Mouse (Mus musculus): Measurements from ENCODE around the gene Rhbdd1. TPM values are rescaled to one million over a fixed set of nuclear protein-coding genes. Genes with fewer than 3 reads are reported as not detected.
A peak's percentile ranks its signal among the peaks of the same experiment; 100 is the strongest.

Gene Rhbdd1
- polyA plus RNA-seq, 1 experiment from 2014 or later: 7.6 TPM

DNA sequence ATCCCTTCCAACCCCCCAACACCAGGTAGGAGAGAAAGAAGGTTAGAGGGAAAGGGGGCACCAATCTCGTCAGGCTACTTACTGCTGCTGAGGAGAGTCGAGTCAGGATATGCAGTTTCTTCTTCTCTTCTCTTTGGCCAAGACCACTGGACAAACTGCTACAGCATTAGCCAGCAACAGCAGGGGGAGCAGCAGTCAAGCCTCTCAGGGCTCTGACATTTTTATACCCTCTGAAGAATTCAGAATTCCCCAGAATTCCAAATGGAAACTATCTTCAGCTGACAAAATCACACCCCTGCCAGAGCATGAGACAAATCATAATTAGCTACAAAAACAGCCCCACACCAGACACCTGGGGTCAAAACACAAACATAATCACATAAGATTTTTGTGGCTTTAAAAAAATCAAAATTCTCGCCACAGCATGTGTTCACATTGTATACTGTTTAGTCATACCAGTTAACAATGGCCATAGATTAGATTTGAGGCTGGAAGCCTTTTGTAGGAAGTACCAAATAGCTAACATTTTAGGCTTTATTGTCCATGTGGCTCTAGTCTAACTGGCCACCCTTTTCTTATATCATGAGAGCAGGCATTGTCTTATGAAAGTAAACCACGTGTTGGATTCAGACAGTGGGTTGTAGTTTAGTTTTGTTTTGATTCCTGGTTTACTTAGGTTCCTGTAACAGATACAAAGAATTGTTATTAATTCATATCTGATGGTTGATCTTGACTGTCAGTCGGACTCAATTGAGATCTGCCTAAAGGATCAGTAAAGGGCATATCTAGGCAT lies 55.6 kb downstream of the Rhbdd1 start:
- no peak for ATAC-seq (ENCODE audit: insufficient number of reproducible peaks, insufficient read depth, low FRiP score, low TSS enrichment)
- no peak overlapping the region for H3K27ac ChIP-seq
- H3K9me3 ChIP-seq: no peaks in the 10 kb centered on the region
- H3K4me3 ChIP-seq: no peak overlapping the region
- H3K9ac ChIP-seq: no peak overlapping the region
- 73% methylated on average over 5 of the region's 5 CpGs for WGBS
- no peaks in the 10 kb centered on the region for H3K27me3 ChIP-seq
- H3K36me3 ChIP-seq: no peaks in the 10 kb centered on the region
- peaks cover 8% of the 10 kb centered on the region; the same call in 1 of the 2 replicates for H3K4me1 ChIP-seq
- H3K4me2 ChIP-seq (replicated peaks): no peak overlapping the region

GRCm38 (mm10) chr1:82373924-82374323 lies 57.7 kb downstream of the Rhbdd1 start:
- Histone ChIP-seq H3K4me3 (no peak overlapping the region), H3K36me3 (no peaks in the 10 kb centered on the region), H3K4me2 (replicated peaks) (no peak overlapping the region), H3K9ac (no peak overlapping the region), H3K27ac (no peak overlapping the region), H3K27me3 (no peaks in the 10 kb centered on the region), H3K4me1 (peaks cover 8% of the 10 kb centered on the region; the same call in 1 of the 2 replicates), H3K9me3 (no peaks in the 10 kb centered on the region)
- no peak for ATAC-seq (ENCODE audit: insufficient number of reproducible peaks, insufficient read depth, low FRiP score, low TSS enrichment)
- WGBS: 96% methylated on average over 8 of the region's 8 CpGs

DNA sequence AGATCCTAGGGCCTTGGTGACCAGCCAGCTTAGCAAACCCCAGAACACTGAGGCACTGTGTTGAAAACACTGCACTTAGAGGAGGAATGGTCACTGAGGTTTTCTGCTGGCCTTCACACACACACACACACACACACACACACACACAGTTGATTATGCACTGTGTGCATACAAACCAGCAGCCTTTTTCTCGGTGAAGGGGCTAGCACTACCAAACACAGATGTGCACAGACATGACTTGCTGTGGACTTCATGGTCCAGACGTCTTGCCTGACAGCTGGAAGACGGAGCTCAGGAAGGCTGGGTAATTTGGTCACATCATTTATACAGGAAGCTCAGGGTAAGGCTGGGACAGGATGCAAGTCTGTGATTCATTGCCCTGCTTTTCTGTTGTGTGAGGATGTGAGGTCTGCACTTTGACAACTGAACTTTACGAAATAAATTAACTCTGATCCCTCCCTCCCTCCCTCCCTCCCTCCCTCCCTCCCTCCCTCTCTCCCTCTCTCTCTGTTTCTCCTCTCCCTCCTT lies 58.6 kb downstream of the Rhbdd1 start:
- 0 out of 2 replicates have a peak, but pooled peaks have one; percentile 67 for ATAC-seq (ENCODE audit: insufficient number of reproducible peaks, insufficient read depth, low FRiP score, low TSS enrichment)
- Histone ChIP-seq H3K4me3 (no peak overlapping the region), H3K4me1 (peaks cover 8% of the 10 kb centered on the region; the same call in 1 of the 2 replicates), H3K9me3 (no peaks in the 10 kb centered on the region), H3K27me3 (no peaks in the 10 kb centered on the region), H3K27ac (peak overlapping the region; percentile 69), H3K9ac (no peak overlapping the region), H3K4me2 (replicated peaks) (no peak overlapping the region), H3K36me3 (no peaks in the 10 kb centered on the region)
- WGBS: 14% methylated on average over 4 of the region's 4 CpGs

- Histone ChIP-seq H3K9me3 (no peaks in the 10 kb centered on the region), H3K4me1 (peaks cover 8% of the 10 kb centered on the region; the same call in 1 of the 2 replicates), H3K27me3 (no peaks in the 10 kb centered on the region), H3K4me2 (replicated peaks) (no peak overlapping the region), H3K27ac (peak overlapping the region; percentile 69; the same call in 1 of the 2 replicates), H3K9ac (no peak overlapping the region), H3K36me3 (no peaks in the 10 kb centered on the region), H3K4me3 (no peak overlapping the region)
- ATAC-seq (ENCODE audit: insufficient number of reproducible peaks, insufficient read depth, low FRiP score, low TSS enrichment): no peak
- WGBS: 21% methylated on average over 3 of the region's 3 CpGs
Measured at GRCm38 (mm10) chr1:82375452-82375851, 59.2 kb downstream of the Rhbdd1 start.

GRCm38 (mm10) chr1:82381946-82382345 lies 65.7 kb downstream of the Rhbdd1 start:
- 57% methylated on average over 4 of the region's 4 CpGs for WGBS
- Histone ChIP-seq H3K36me3 (no peaks in the 10 kb centered on the region), H3K9me3 (no peaks in the 10 kb centered on the region), H3K4me3 (no peak overlapping the region), H3K4me1 (peaks cover 3% of the 10 kb centered on the region), H3K9ac (no peak overlapping the region), H3K4me2 (replicated peaks) (no peak overlapping the region), H3K27me3 (no peaks in the 10 kb centered on the region), H3K27ac (no peak overlapping the region)
- no peak for ATAC-seq (ENCODE audit: insufficient number of reproducible peaks, insufficient read depth, low FRiP score, low TSS enrichment)

GRCm38 (mm10) chr1:82384106-82384505 lies 67.9 kb downstream of the Rhbdd1 start:
- WGBS: 87% methylated on average over 2 of the region's 2 CpGs
- peaks cover 3% of the 10 kb centered on the region for H3K4me1 ChIP-seq
- no peaks in the 10 kb centered on the region for H3K9me3 ChIP-seq
- H3K9ac ChIP-seq: no peak overlapping the region
- no peak for ATAC-seq (ENCODE audit: insufficient number of reproducible peaks, insufficient read depth, low FRiP score, low TSS enrichment)
- H3K36me3 ChIP-seq: no peaks in the 10 kb centered on the region
- H3K27ac ChIP-seq: no peak overlapping the region
- no peak overlapping the region for H3K4me3 ChIP-seq
- H3K4me2 ChIP-seq (replicated peaks): no peak overlapping the region
- no peaks in the 10 kb centered on the region for H3K27me3 ChIP-seq

DNA sequence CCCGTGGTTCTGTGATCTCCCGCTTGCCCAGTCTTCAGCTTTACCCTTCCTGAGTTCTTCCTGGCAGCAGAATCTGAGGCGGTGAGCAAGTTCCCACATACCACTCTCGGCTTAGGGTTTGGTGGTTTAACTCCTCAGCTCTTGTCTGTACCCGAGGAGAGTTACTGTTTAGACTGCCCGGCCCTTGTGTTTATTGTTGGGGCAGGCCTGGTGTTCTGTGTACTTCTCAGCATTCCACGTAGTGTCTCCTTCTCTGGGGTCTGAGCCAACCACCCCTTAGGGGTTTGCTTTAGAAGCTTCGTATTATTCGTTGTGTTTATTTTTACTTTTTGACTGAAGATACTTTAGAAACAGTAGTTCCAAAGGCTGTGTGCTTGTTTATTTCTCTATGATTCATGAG lies 68.8 kb downstream of the Rhbdd1 start:
- Histone ChIP-seq H3K4me2 (replicated peaks) (no peak overlapping the region), H3K27me3 (no peaks in the 10 kb centered on the region), H3K4me1 (peaks cover 3% of the 10 kb centered on the region), H3K27ac (no peak overlapping the region), H3K36me3 (no peaks in the 10 kb centered on the region), H3K9me3 (no peaks in the 10 kb centered on the region), H3K9ac (no peak overlapping the region), H3K4me3 (no peak overlapping the region)
- ATAC-seq (ENCODE audit: insufficient number of reproducible peaks, insufficient read depth, low FRiP score, low TSS enrichment): no peak
- 44% methylated on average over 9 of the region's 9 CpGs for WGBS

DNA sequence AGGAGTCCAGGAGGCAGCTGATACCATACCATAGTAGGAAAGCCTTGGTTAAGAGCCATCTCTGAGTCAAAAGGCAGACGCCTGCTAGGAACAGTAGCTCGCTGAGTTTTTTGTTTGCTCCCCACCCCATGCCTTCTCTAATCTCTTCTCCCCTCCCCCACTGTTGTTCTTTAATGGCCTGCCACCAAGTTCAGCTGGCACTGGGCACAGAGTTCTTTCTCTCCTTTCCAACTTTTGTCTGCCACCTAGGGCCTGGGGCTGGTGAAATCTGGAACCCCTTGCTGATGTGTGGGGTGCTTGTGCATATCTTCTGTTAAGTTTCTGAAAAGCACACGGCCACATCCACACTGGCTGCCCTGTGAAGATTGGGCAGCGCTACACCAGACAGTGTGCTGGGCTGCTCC lies 69.6 kb downstream of the Rhbdd1 start:
- Histone ChIP-seq H3K4me2 (replicated peaks) (no peak overlapping the region), H3K27ac (no peak overlapping the region), H3K36me3 (no peaks in the 10 kb centered on the region), H3K27me3 (no peaks in the 10 kb centered on the region), H3K9ac (no peak overlapping the region), H3K4me3 (no peak overlapping the region), H3K9me3 (no peaks in the 10 kb centered on the region), H3K4me1 (peaks cover 3% of the 10 kb centered on the region)
- no peak for ATAC-seq (ENCODE audit: insufficient number of reproducible peaks, insufficient read depth, low FRiP score, low TSS enrichment)
- 49% methylated on average over 4 of the region's 4 CpGs for WGBS

DNA sequence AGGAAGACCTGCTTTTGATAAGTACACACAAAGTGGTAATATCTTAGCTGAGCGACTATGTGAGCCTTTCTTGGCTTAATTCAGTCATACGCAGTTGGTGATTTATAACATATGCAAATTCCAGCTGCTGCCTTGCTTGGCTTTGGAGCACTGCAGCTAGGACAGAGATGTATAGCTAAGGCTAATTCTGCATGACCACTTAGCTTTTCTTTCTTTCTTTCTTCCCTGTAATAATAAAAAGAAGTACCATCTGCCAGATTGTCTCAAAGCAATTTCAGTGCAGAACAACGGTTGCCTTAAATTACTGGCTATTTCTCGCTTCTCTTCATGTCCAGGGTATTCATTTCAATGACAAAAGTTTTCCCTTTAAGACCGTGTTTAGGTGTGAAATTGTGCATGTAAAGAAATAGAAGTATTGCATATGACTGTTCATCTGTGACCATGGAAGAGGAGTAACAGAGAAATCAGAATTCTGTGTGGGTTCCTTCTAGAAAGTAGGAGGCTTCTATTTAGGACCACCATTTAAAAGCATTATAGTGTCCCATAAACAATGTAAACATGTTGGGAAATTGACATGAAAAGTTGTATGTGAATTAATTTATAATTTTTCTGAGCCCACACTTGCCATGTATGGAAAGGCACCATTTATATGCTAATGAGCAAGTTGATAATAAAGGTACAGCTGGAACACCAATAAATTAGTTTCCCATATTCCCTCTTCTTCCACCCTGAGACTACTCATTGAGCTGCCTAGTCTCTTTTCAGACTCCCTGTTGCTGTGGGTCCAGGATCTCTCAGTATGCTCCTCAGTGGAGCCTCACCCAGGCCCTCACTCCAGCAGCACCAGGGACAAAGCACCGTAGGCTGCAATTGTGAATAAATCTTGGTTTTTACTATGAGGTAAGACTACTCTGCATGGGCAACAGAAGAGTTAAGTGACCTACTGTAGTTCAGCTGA lies 70.8 kb downstream of the Rhbdd1 start:
- ATAC-seq (ENCODE audit: insufficient number of reproducible peaks, insufficient read depth, low FRiP score, low TSS enrichment): no peak

GRCm38 (mm10) chr1:82389371-82389770 lies 73.1 kb downstream of the Rhbdd1 start:
- Histone ChIP-seq H3K4me2 (replicated peaks) (no peak overlapping the region), H3K4me3 (no peak overlapping the region), H3K4me1 (peaks cover 3% of the 10 kb centered on the region), H3K9me3 (no peaks in the 10 kb centered on the region), H3K9ac (no peak overlapping the region), H3K27me3 (no peaks in the 10 kb centered on the region), H3K36me3 (no peaks in the 10 kb centered on the region), H3K27ac (no peak overlapping the region)
- 83% methylated on average over 7 of the region's 7 CpGs for WGBS
- no peak for ATAC-seq (ENCODE audit: insufficient number of reproducible peaks, insufficient read depth, low FRiP score, low TSS enrichment)

More for the DNA sequence above, 70.8 kb downstream of the Rhbdd1 start:
- Histone ChIP-seq H3K36me3 (no peaks in the 10 kb centered on the region), H3K4me1 (peaks cover 3% of the 10 kb centered on the region), H3K27me3 (no peaks in the 10 kb centered on the region), H3K4me2 (replicated peaks) (no peak overlapping the region), H3K27ac (no peak overlapping the region), H3K4me3 (no peak overlapping the region), H3K9ac (no peak overlapping the region), H3K9me3 (no peaks in the 10 kb centered on the region)
- WGBS: 76% methylated on average over 6 of the region's 6 CpGs

- H3K4me1 ChIP-seq: no peaks in the 10 kb centered on the region
- ATAC-seq (ENCODE audit: insufficient number of reproducible peaks, insufficient read depth, low FRiP score, low TSS enrichment): no peak
- WGBS: 60% methylated on average over 4 of the region's 4 CpGs
- H3K36me3 ChIP-seq: no peaks in the 10 kb centered on the region
- H3K27ac ChIP-seq: no peak overlapping the region
- no peak overlapping the region for H3K4me2 ChIP-seq (replicated peaks)
- H3K27me3 ChIP-seq: no peaks in the 10 kb centered on the region
- H3K9me3 ChIP-seq: no peaks in the 10 kb centered on the region
- H3K4me3 ChIP-seq: no peak overlapping the region
- no peak overlapping the region for H3K9ac ChIP-seq
Measured at GRCm38 (mm10) chr1:82395371-82395770, 79.1 kb downstream of the Rhbdd1 start.
